In the genomic region with DNA sequence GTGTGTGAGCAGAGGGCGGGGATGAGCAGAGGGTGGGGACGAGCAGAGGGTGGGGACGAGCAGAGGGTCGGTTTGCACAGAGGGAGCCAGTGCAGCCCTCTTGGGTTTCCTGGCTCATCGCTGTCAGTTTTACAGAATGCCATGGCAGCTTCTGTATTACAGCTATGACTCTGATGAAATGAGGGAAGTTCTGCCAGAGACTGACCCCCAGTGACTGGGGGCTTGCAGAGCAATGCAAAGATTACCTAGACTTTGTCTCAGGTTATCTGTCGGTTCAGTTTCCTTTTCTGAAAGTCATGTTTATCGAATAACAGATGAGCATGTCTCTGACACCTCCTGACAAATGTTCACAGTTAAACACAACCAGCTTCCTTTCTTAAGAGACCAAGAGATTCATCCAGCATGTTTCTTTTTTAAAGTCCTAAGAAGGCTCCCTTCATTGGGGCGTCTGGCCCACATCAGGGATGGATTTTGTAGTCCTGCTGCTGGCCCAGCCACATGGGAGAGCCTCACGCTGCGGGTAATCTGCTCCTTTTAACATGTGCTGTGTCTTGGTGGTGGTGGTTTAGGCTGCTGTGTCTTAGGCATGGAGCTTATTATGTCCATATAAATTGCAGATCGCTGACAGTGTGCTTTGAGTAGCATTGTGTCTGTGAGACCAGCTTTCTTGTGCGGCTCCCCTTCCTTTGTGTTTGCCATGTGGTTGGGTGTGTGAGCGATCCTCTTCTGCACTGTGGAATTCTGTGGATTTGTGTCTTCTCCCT, we compare ENCODE assay signal across 9 mouse cellular contexts.
DNase-seq lines count a peak whose midpoint lies in the region; ATAC-seq and TF ChIP-seq lines count a peak whose summit lies in the region.
"Had no signal": no experiment of that assay in that cellular context is flagged by ENCODE, and none has a peak within 500 bp of the region (broad histone marks: within the 10 kb centered on the region; RNA-seq: fewer than 3 reads in every experiment).

No protein-coding gene starts in this region.

- no peaks in the 10 kb centered on the region for H3K36me3 ChIP-seq in heart, adult 2 months (ENCODE audit: control insufficient read depth, insufficient read depth, low read length)
- H3K36me3 ChIP-seq in thymus, adult 2 months (ENCODE audit: control insufficient read depth, insufficient read depth, low read length): no peaks in the 10 kb centered on the region
- no peaks in the 10 kb centered on the region for H3K36me3 ChIP-seq in limb, embryonic 14.5 days (ENCODE audit: control insufficient read depth, insufficient read depth, low read length)
- no peaks in the 10 kb centered on the region for H3K36me3 ChIP-seq in stomach, postnatal 0 days (ENCODE audit: control insufficient read depth, insufficient read depth, low read length)

- H3K4me3 ChIP-seq in heart, adult 2 months: no peak overlapping the region
- no peak overlapping the region for H3K4me3 ChIP-seq in thymus, adult 2 months (ENCODE audit: control insufficient read depth, insufficient read depth, low read length)
- H3K4me3 ChIP-seq in limb, embryonic 14.5 days (replicated peaks; ENCODE audit: low read length): no peak overlapping the region
- H3K4me3 ChIP-seq in stomach, postnatal 0 days (ENCODE audit: low read depth, low read length): no peak overlapping the region
- H3K4me3 ChIP-seq: gastrocnemius, adult 2 months had no signal

- peaks cover 14% of the 10 kb centered on the region for H3K4me1 ChIP-seq in heart, adult 2 months (ENCODE audit: control insufficient read depth, insufficient read depth, low read length)
- peaks cover 16% of the 10 kb centered on the region for H3K4me1 ChIP-seq in thymus, adult 2 months (replicated peaks; ENCODE audit: control insufficient read depth, insufficient read depth, low read length)
- H3K4me1 ChIP-seq in limb, embryonic 14.5 days (ENCODE audit: control insufficient read depth, insufficient read depth, low read length): peaks cover 33% of the 10 kb centered on the region
- no peaks in the 10 kb centered on the region for H3K4me1 ChIP-seq in stomach, postnatal 0 days (replicated peaks; ENCODE audit: control insufficient read depth, insufficient read depth)

- no peak for DNase-seq in heart, adult 2 months
- no peak for DNase-seq in heart, postnatal 14 days
- no peak for DNase-seq in thymus, adult 2 months
- DNase-seq in thymus, postnatal 0 days (ENCODE audit: low spot score): no peak
- no peak for DNase-seq in limb, embryonic 14.5 days (ENCODE audit: low spot score)
- DNase-seq in stomach, postnatal 0 days (ENCODE audit: low spot score): no peak
- no peak for DNase-seq in spleen, adult 18-20 months
- no peak for DNase-seq in left cerebral cortex, postnatal 25 days (ENCODE audit: low spot score in 2 of 2)
- DNase-seq: gastrocnemius, adult 2 months had no signal

- H3K27me3 ChIP-seq in heart, adult 2 months (ENCODE audit: control insufficient read depth, insufficient read depth, low read length): no peaks in the 10 kb centered on the region
- no peaks in the 10 kb centered on the region for H3K27me3 ChIP-seq in thymus, adult 2 months (ENCODE audit: control insufficient read depth, insufficient read depth, low read length)
- no peaks in the 10 kb centered on the region for H3K27me3 ChIP-seq in limb, embryonic 14.5 days (ENCODE audit: control insufficient read depth, insufficient read depth, low read length)
- H3K27me3 ChIP-seq in stomach, postnatal 0 days (ENCODE audit: control insufficient read depth, insufficient read depth, low read length): no peaks in the 10 kb centered on the region

- H3K9me3 ChIP-seq in limb, embryonic 14.5 days (ENCODE audit: control insufficient read depth, low read length): no peaks in the 10 kb centered on the region
- H3K9me3 ChIP-seq in stomach, postnatal 0 days (ENCODE audit: control insufficient read depth, low read length): no peaks in the 10 kb centered on the region

- TF ChIP-seq POLR2A in heart, adult 2 months (IDR thresholded peaks at IDR 0.05; ENCODE audit: insufficient read depth, low read depth, low read length): no peak
- TF ChIP-seq POLR2A in thymus, adult 2 months (IDR thresholded peaks at IDR 0.05; ENCODE audit: control insufficient read depth, extremely low read depth, insufficient read depth, low read length, poor library complexity): no peak
- TF ChIP-seq POLR2A in limb, embryonic 14.5 days (IDR thresholded peaks at IDR 0.05; ENCODE audit: borderline replicate concordance, extremely low read depth, insufficient read depth, insufficient read length): no peak

- no peak for TF ChIP-seq CTCF in heart, adult 2 months (IDR thresholded peaks at IDR 0.05)
- no peak for TF ChIP-seq CTCF in thymus, adult 2 months (IDR thresholded peaks at IDR 0.05; ENCODE audit: borderline replicate concordance, control insufficient read depth, extremely low read depth, insufficient read depth, low read length, poor library complexity)
- TF ChIP-seq CTCF in stomach, postnatal 0 days (IDR thresholded peaks at IDR 0.05; ENCODE audit: low read depth): no peak

- H3K27ac ChIP-seq in heart, adult 2 months: peak overlapping the region; percentile 12; the same call in 1 of the 2 replicates
- peak overlapping the region; percentile 33 for H3K27ac ChIP-seq in thymus, adult 2 months (ENCODE audit: control insufficient read depth, insufficient read depth, low read length)
- no peak overlapping the region for H3K27ac ChIP-seq in limb, embryonic 14.5 days (replicated peaks; ENCODE audit: low read depth, low read length)
- H3K27ac ChIP-seq in stomach, postnatal 0 days (replicated peaks): peak overlapping the region; percentile 24; the same call in 1 of the 2 replicates
- H3K27ac ChIP-seq: gastrocnemius, adult 2 months had no signal

- intact Hi-C loops in heart, adult 2 months (cut with DNase I): no loop called here
- intact Hi-C loops in heart, postnatal 14 days (cut with DNase I): no loop called here
- intact Hi-C loops in left cerebral cortex, postnatal 25 days (cut with DNase I): no loop called here

- no peak overlapping the region for H3K9ac ChIP-seq in heart, adult 2 months (ENCODE audit: low read depth, low read length)
- H3K9ac ChIP-seq in limb, embryonic 14.5 days (ENCODE audit: low read depth, low read length, severe bottlenecking): no peak overlapping the region
- H3K9ac ChIP-seq in stomach, postnatal 0 days (ENCODE audit: low read length): no peak overlapping the region

- no peaks in the 10 kb centered on the region for H3K79me2 ChIP-seq in heart, adult 2 months (replicated peaks; ENCODE audit: control insufficient read depth, insufficient read depth, low read length)

- TF ChIP-seq EP300 in heart, adult 2 months (IDR thresholded peaks at IDR 0.05; ENCODE audit: insufficient read depth, low read depth, low read length): no peak
- TF ChIP-seq EP300 in stomach, postnatal 0 days (optimal IDR thresholded peaks at IDR 0.05): no peak

- 0 out of 2 replicates have a peak, but pooled peaks have one; percentile 35 for ATAC-seq in limb, embryonic 14.5 days (ENCODE audit: low FRiP score, low read depth)
- ATAC-seq in stomach, postnatal 0 days (ENCODE audit: low FRiP score, low TSS enrichment): no peak

- H3K4me2 ChIP-seq in limb, embryonic 14.5 days (replicated peaks; ENCODE audit: low read depth, low read length, severe bottlenecking): no peak overlapping the region
- H3K4me2 ChIP-seq in stomach, postnatal 0 days (replicated peaks; ENCODE audit: low read depth): no peak overlapping the region

- 49% methylated on average over 13 of the region's 13 CpGs for WGBS in heart, adult 2 months
- 52% methylated on average over 13 of the region's 13 CpGs for WGBS in thymus, adult 2 months
- WGBS in limb, embryonic 14.5 days: 25% methylated on average over 13 of the region's 13 CpGs
- 47% methylated on average over 13 of the region's 13 CpGs for WGBS in stomach, postnatal 0 days
